ENCODE assay signal across 8 mouse cellular contexts in the genomic region with DNA sequence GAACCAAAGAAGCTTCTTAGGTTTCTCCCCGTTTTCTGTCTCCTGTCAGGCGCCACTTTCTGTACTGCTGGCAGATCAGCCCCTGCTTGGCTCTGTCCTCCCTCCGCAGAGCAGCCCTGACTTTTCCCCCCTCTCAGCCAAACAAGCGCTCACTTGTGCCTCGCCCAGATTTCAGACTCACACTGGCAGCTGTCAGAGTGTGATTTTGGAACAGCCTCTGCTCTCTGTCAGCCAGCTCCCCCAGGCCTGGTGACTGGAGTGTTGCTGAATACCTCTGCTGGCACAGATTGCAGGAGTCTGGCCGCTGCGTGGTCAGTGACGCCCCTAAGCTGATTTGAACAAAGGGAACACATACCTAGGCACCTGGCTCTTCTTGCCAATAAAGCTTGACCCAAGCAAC. TPM values are rescaled to one million over a fixed set of nuclear protein-coding genes. Genes with fewer than 3 reads are reported as not detected.
A peak's percentile ranks its signal among the peaks of the same experiment; 100 is the strongest.
DNase-seq lines count a peak whose midpoint lies in the region; ATAC-seq lines count a peak whose summit lies in the region.

No protein-coding gene starts in this region.

- DNase-seq in embryonic facial prominence, embryonic 14.5 days (ENCODE audit: low spot score), result peak; percentile 88
- DNase-seq in limb, embryonic 10.5 days (ENCODE audit: low spot score), result peak; percentile 49
- peak; percentile 60 to 63 for DNase-seq in right cerebral cortex, postnatal 10 days (ENCODE audit: low spot score in 2 of 2)
- no peak for DNase-seq in embryo, embryonic 9.5 days (ENCODE audit: extremely low spot score)
- DNase-seq in urinary bladder, postnatal 25 days (ENCODE audit: low spot score), result no peak

- H3K4me2 ChIP-seq in intestine, embryonic 16.5 days (ENCODE audit: low read depth, low read length), result no peak overlapping the region
- no peak overlapping the region for H3K4me2 ChIP-seq in intestine, embryonic 15.5 days (replicated peaks)
- H3K4me2 ChIP-seq in embryonic facial prominence, embryonic 14.5 days (ENCODE audit: low read depth, low read length), result no peak overlapping the region
- peak overlapping the region; percentile 45 for H3K4me2 ChIP-seq in heart, embryonic 15.5 days

- no peak overlapping the region for H3K27ac ChIP-seq in intestine, embryonic 16.5 days (ENCODE audit: low read length)
- no peak overlapping the region for H3K27ac ChIP-seq in intestine, embryonic 15.5 days
- H3K27ac ChIP-seq in embryonic facial prominence, embryonic 14.5 days (replicated peaks; ENCODE audit: low read depth, low read length), result peak overlapping the region; percentile 76
- H3K27ac ChIP-seq in heart, embryonic 15.5 days, result peak overlapping the region; percentile 92
- peak overlapping the region; percentile 1; the same call in 1 of the 2 replicates for H3K27ac ChIP-seq in limb, embryonic 10.5 days

- no peaks in the 10 kb centered on the region for H3K27me3 ChIP-seq in intestine, embryonic 16.5 days (replicated peaks; ENCODE audit: control insufficient read depth, insufficient read depth, low read length)
- H3K27me3 ChIP-seq in intestine, embryonic 15.5 days (replicated peaks), result no peaks in the 10 kb centered on the region
- H3K27me3 ChIP-seq in embryonic facial prominence, embryonic 14.5 days (replicated peaks; ENCODE audit: control insufficient read depth, insufficient read depth, low read length), result no peaks in the 10 kb centered on the region
- H3K27me3 ChIP-seq in heart, embryonic 15.5 days, result 0 out of 2 replicates have a peak, but pooled peaks cover 3% of the 10 kb centered on the region
- no peaks in the 10 kb centered on the region for H3K27me3 ChIP-seq in limb, embryonic 10.5 days (ENCODE audit: low read depth, poor library complexity, severe bottlenecking)

- 52% methylated on average over 8 of the region's 8 CpGs for WGBS in intestine, embryonic 16.5 days
- WGBS in intestine, embryonic 15.5 days, result 49% methylated on average over 8 of the region's 8 CpGs
- 31% methylated on average over 8 of the region's 8 CpGs for WGBS in embryonic facial prominence, embryonic 14.5 days
- WGBS in heart, embryonic 15.5 days, result 20% methylated on average over 8 of the region's 8 CpGs
- 57% methylated on average over 8 of the region's 8 CpGs for WGBS in limb, embryonic 10.5 days

- H3K4me3 ChIP-seq in intestine, embryonic 16.5 days (ENCODE audit: low read length), result no peak overlapping the region
- no peak overlapping the region for H3K4me3 ChIP-seq in intestine, embryonic 15.5 days (replicated peaks)
- H3K4me3 ChIP-seq in embryonic facial prominence, embryonic 14.5 days (ENCODE audit: low read depth, low read length), result no peak overlapping the region
- H3K4me3 ChIP-seq in heart, embryonic 15.5 days, result no peak overlapping the region
- H3K4me3 ChIP-seq in limb, embryonic 10.5 days, result no peak overlapping the region

- no peaks in the 10 kb centered on the region for H3K4me1 ChIP-seq in intestine, embryonic 16.5 days (ENCODE audit: control insufficient read depth, insufficient read depth, low read length)
- H3K4me1 ChIP-seq in intestine, embryonic 15.5 days (replicated peaks), result no peaks in the 10 kb centered on the region
- H3K4me1 ChIP-seq in embryonic facial prominence, embryonic 14.5 days (ENCODE audit: control insufficient read depth, insufficient read depth, low read length), result peaks cover 10% of the 10 kb centered on the region
- peaks cover 27% of the 10 kb centered on the region for H3K4me1 ChIP-seq in heart, embryonic 15.5 days (replicated peaks)
- peaks cover 8% of the 10 kb centered on the region; the same call in 1 of the 2 replicates for H3K4me1 ChIP-seq in limb, embryonic 10.5 days

- H3K9ac ChIP-seq in intestine, embryonic 16.5 days (ENCODE audit: low read depth, low read length), result no peak overlapping the region
- no peak overlapping the region for H3K9ac ChIP-seq in intestine, embryonic 15.5 days
- H3K9ac ChIP-seq in embryonic facial prominence, embryonic 14.5 days (ENCODE audit: low read depth, low read length), result no peak overlapping the region
- 0 out of 2 replicates have a peak overlapping the region, but pooled peaks have one; percentile 24 for H3K9ac ChIP-seq in heart, embryonic 15.5 days

- no peaks in the 10 kb centered on the region for H3K36me3 ChIP-seq in intestine, embryonic 16.5 days (ENCODE audit: control insufficient read depth, insufficient read depth, low read length)
- no peaks in the 10 kb centered on the region for H3K36me3 ChIP-seq in intestine, embryonic 15.5 days
- peaks cover 33% of the 10 kb centered on the region for H3K36me3 ChIP-seq in embryonic facial prominence, embryonic 14.5 days (ENCODE audit: control insufficient read depth, insufficient read depth, low read length)
- peaks cover 4% of the 10 kb centered on the region for H3K36me3 ChIP-seq in heart, embryonic 15.5 days
- H3K36me3 ChIP-seq in limb, embryonic 10.5 days, result peaks cover 27% of the 10 kb centered on the region

- peak; percentile 44; the same call in 1 of the 2 replicates for ATAC-seq in intestine, embryonic 16.5 days
- no peak for ATAC-seq in intestine, embryonic 15.5 days
- peak; percentile 70 for ATAC-seq in embryonic facial prominence, embryonic 14.5 days (ENCODE audit: low read depth)
- ATAC-seq in heart, embryonic 15.5 days (replicated peaks; ENCODE audit: insufficient number of reproducible peaks, insufficient read depth, low FRiP score, low read depth), result peak; percentile 88

- no peaks in the 10 kb centered on the region for H3K9me3 ChIP-seq in intestine, embryonic 16.5 days (ENCODE audit: control insufficient read depth, low read length)
- H3K9me3 ChIP-seq in intestine, embryonic 15.5 days, result no peaks in the 10 kb centered on the region
- no peaks in the 10 kb centered on the region for H3K9me3 ChIP-seq in embryonic facial prominence, embryonic 14.5 days (ENCODE audit: control insufficient read depth, low read length)
- no peaks in the 10 kb centered on the region for H3K9me3 ChIP-seq in heart, embryonic 15.5 days (replicated peaks)
- no peaks in the 10 kb centered on the region for H3K9me3 ChIP-seq in limb, embryonic 10.5 days (replicated peaks)

RNA-seq across cellular contexts. Expression of gene Gm1113, which starts 9.8 kb away (rescaled TPM):
- polyA plus RNA-seq in intestine, embryonic 16.5 days (2015; fragmentation: Nextera tagmentation; extraction: Ambion mirVana), result not detected in 2 replicates
- not detected in 2 replicates for polyA plus RNA-seq in intestine, embryonic 15.5 days (2015; fragmentation: Nextera tagmentation; extraction: Ambion mirVana)
- polyA plus RNA-seq in embryonic facial prominence, embryonic 14.5 days (2014; fragmentation: Nextera tagmentation; extraction: Ambion mirVana), result not detected in 2 replicates
- polyA plus RNA-seq in heart, embryonic 15.5 days (2015; fragmentation: Nextera tagmentation; extraction: Ambion mirVana), result not detected in 2 replicates
- not detected in 2 replicates for polyA plus RNA-seq in limb, embryonic 10.5 days (2016; fragmentation: Nextera tagmentation; extraction: Ambion mirVana)

RNA-seq across cellular contexts. Expression of gene Ddx25, which starts 50.1 kb away (rescaled TPM):
- 1.1 and 1.2 TPM in 2 replicates for polyA plus RNA-seq in intestine, embryonic 16.5 days (2015; fragmentation: Nextera tagmentation; extraction: Ambion mirVana)
- 1.6 and 1.7 TPM in 2 replicates for polyA plus RNA-seq in intestine, embryonic 15.5 days (2015; fragmentation: Nextera tagmentation; extraction: Ambion mirVana)
- 3.7 and 4.9 TPM in 2 replicates for polyA plus RNA-seq in embryonic facial prominence, embryonic 14.5 days (2014; fragmentation: Nextera tagmentation; extraction: Ambion mirVana)
- 0.69 and 0.91 TPM in 2 replicates for polyA plus RNA-seq in heart, embryonic 15.5 days (2015; fragmentation: Nextera tagmentation; extraction: Ambion mirVana)
- polyA plus RNA-seq in limb, embryonic 10.5 days (2016; fragmentation: Nextera tagmentation; extraction: Ambion mirVana), result 4.9 and 6.0 TPM in 2 replicates

RNA-seq across cellular contexts. Expression of gene Pus3, which starts 50.2 kb away (rescaled TPM):
- polyA plus RNA-seq in intestine, embryonic 16.5 days (2015; fragmentation: Nextera tagmentation; extraction: Ambion mirVana), result 15.0 and 16.5 TPM in 2 replicates
- polyA plus RNA-seq in intestine, embryonic 15.5 days (2015; fragmentation: Nextera tagmentation; extraction: Ambion mirVana), result 18.3 and 18.9 TPM in 2 replicates
- 18.0 and 20.2 TPM in 2 replicates for polyA plus RNA-seq in embryonic facial prominence, embryonic 14.5 days (2014; fragmentation: Nextera tagmentation; extraction: Ambion mirVana)
- 11.1 and 12.1 TPM in 2 replicates for polyA plus RNA-seq in heart, embryonic 15.5 days (2015; fragmentation: Nextera tagmentation; extraction: Ambion mirVana)
- 21.2 and 22.3 TPM in 2 replicates for polyA plus RNA-seq in limb, embryonic 10.5 days (2016; fragmentation: Nextera tagmentation; extraction: Ambion mirVana)

Comparison
In these comparisons a context has a peak if more than half of its experiments do, and no peak if none do; other contexts are left out.
1. H3K27ac ChIP-seq: peak in embryonic facial prominence, embryonic 14.5 days (single experiment), heart, embryonic 15.5 days (single experiment) and limb, embryonic 10.5 days (single experiment); none in intestine, embryonic 16.5 days (single experiment) and intestine, embryonic 15.5 days (single experiment).
2. DNase-seq: peak in embryonic facial prominence, embryonic 14.5 days (single experiment), limb, embryonic 10.5 days (single experiment) and right cerebral cortex, postnatal 10 days (2 of 2); none in embryo, embryonic 9.5 days (single experiment) and urinary bladder, postnatal 25 days (single experiment).